Mouse (Mus musculus) testis, adult 2 months (tissue): ENCODE measurements around the gene Eid3.

Experiments used
- CTCF ChIP-seq: fragments of 200-500 bp; IDR thresholded peaks from 2 replicates; pipeline ENCODE4 v1.5.1; 2012; ENCODE audit warnings: low read depth, mild to moderate bottlenecking, inconsistent platforms, low read length, moderate library complexity; ENCODE audit not compliant: control insufficient read depth, insufficient read depth, insufficient replicate concordance
- POLR2A ChIP-seq: fragments of 200-500 bp; IDR thresholded peaks from 2 replicates; pipeline ENCODE4 v1.6.1; 2012; ENCODE audit warnings: low read depth, mild to moderate bottlenecking, inconsistent platforms, low read length, moderate library complexity; ENCODE audit not compliant: control insufficient read depth

DNA sequence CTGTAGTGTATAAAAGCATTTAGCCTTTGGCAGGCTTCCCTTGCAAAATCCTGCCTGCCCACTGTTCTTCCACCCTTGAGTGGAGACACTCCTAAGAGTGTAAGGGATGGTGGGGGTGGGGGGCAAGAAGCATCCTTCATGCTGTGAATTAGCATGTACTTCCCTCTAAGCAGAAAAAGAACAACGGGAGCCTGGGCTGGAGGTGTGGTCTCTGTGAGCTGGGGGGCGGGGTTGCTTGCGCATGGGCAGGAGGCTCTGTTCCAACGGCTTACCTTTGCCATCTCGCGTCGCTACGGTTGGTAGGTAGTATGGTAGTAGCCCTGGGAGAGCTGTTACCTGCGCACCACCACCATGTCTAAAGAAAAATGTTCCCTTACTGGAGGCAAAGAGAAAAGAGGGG is at the start of gene Eid3:
- no peak for TF ChIP-seq CTCF
- TF ChIP-seq POLR2A = peak; percentile 85
